Mouse (Mus musculus): Measurements from ENCODE around the gene Tmem26. TPM values are rescaled to one million over a fixed set of nuclear protein-coding genes. Genes with fewer than 3 reads are reported as not detected.

Tmem26 gene
- polyA plus RNA-seq, 1 experiment, result 0.18 TPM

DNA sequence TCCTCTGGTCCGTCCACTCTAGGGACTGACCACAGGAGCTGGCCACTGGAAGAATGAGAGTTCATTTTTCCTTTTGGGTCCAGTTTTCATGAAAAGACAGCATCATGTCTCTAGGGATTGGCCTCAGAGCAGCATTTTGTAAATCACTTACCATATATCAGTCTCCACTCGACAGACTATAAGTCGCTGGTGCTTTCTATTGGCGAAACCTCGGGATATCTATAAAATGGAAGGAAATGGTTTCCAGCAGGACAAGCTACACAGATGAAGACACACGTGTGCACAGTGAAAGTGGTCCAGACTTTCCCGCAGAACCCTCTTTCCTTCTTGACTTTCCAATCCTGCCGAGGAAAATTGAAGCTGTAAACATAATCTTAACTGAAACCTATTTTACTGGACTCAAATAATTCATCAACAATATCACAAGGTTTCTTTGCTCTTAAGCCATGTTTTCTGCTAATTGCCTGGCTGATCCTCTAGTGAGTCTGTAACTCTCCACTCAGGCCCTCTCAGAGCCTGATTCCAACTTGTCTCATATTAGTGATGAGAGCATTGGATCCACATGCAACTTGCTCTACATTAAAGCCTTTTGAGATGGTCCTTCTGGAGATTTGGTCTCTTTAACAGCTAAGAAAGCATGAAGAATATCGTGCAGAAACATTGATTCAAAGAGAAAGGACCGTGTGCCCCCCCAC is 94.8 kb downstream of the Tmem26 start:
- Histone ChIP-seq H3K36me3 (ENCODE audit: control insufficient read depth, insufficient read depth, low read length) (no peaks in the 10 kb centered on the region), H3K27ac (ENCODE audit: insufficient read depth, low read depth, low read length) (no peak overlapping the region), H3K4me1 (ENCODE audit: control insufficient read depth, insufficient read depth, insufficient read length, low read length) (no peaks in the 10 kb centered on the region), H3K27me3 (ENCODE audit: control insufficient read depth, insufficient read depth, low read length) (no peaks in the 10 kb centered on the region), H3K4me3 (ENCODE audit: low read depth, low read length) (no peak overlapping the region)
- no peak for TF ChIP-seq CTCF (IDR thresholded peaks at IDR 0.05; ENCODE audit: extremely low read depth, insufficient read length, insufficient replicate concordance, low read depth, low read length)
- TF ChIP-seq POLR2A (IDR thresholded peaks at IDR 0.05; ENCODE audit: low read depth, low read length), result no peak
- WGBS, result 83% methylated on average over 10 of the region's 10 CpGs

DNA sequence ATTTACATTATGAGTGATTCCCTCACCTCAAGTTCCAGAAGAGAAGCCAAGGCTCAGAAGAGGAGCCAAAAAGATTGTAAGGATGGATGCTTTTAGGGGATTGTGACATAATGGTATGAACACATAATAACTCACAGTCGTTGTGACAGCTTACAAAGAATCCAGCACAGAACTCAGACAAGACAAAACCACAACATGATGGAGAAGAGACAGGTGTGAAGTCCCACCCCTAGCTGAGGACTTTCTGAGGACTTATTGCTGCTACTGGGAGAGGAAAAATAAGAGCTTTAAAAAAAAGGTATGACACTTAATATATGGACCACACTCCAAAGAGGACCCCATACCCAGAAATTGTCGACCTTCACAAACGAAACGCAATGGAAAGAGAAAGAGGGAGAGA is 101.1 kb downstream of the Tmem26 start:
- Histone ChIP-seq H3K27me3 (ENCODE audit: control insufficient read depth, insufficient read depth, low read length) (no peaks in the 10 kb centered on the region), H3K36me3 (ENCODE audit: control insufficient read depth, insufficient read depth, low read length) (no peaks in the 10 kb centered on the region), H3K4me1 (ENCODE audit: control insufficient read depth, insufficient read depth, insufficient read length, low read length) (no peaks in the 10 kb centered on the region), H3K27ac (ENCODE audit: insufficient read depth, low read depth, low read length) (no peak overlapping the region), H3K4me3 (ENCODE audit: low read depth, low read length) (no peak overlapping the region)
- no peak for TF ChIP-seq CTCF (IDR thresholded peaks at IDR 0.05; ENCODE audit: extremely low read depth, insufficient read length, insufficient replicate concordance, low read depth, low read length)
- TF ChIP-seq POLR2A (IDR thresholded peaks at IDR 0.05; ENCODE audit: low read depth, low read length), result no peak
- WGBS, result 82% methylated on average over 4 of the region's 4 CpGs

Other genes starting within 250 kb of the Tmem26 start
- 0.22 TPM in 1 of 2 replicates, not detected in the other for gene Cabcoco1, start 181.8 kb upstream of the Tmem26 start, polyA plus RNA-seq (2012; rRNA removed)

All from small intestine, adult 2 months (tissue).